Mouse (Mus musculus): ENCODE results near the gene Prf1. TPM values are rescaled to one million over a fixed set of nuclear protein-coding genes. Genes with fewer than 3 reads are reported as not detected.

Prf1 gene
- polyA plus RNA-seq, 1 experiment, result 5.7 TPM

GRCm38 (mm10) chr10:61261229-61262156 is 36.1 kb upstream of the Prf1 start:
- H3K27ac ChIP-seq (ENCODE audit: control insufficient read depth, insufficient read depth, low read length), result no peak overlapping the region
- TF ChIP-seq CTCF (IDR thresholded peaks at IDR 0.05; ENCODE audit: borderline replicate concordance, control insufficient read depth, extremely low read depth, insufficient read depth, low read length, poor library complexity) (no peak), POLR2A (IDR thresholded peaks at IDR 0.05; ENCODE audit: control insufficient read depth, extremely low read depth, insufficient read depth, low read length, poor library complexity) (no peak)
- WGBS, result 48% methylated on average over 13 of the region's 13 CpGs
- H3K27me3 ChIP-seq (ENCODE audit: control insufficient read depth, insufficient read depth, low read length), result no peaks in the 10 kb centered on the region
- H3K4me1 ChIP-seq (replicated peaks; ENCODE audit: control insufficient read depth, insufficient read depth, low read length), result peaks cover 6% of the 10 kb centered on the region
- H3K36me3 ChIP-seq (ENCODE audit: control insufficient read depth, insufficient read depth, low read length), result no peaks in the 10 kb centered on the region
- H3K4me3 ChIP-seq (ENCODE audit: control insufficient read depth, insufficient read depth, low read length), result no peak overlapping the region
- no peak for DNase-seq

GRCm38 (mm10) chr10:61263606-61264005 is 34.0 kb upstream of the Prf1 start:
- H3K4me1 ChIP-seq (replicated peaks; ENCODE audit: control insufficient read depth, insufficient read depth, low read length), result peaks cover 8% of the 10 kb centered on the region
- no peak overlapping the region for H3K4me3 ChIP-seq (ENCODE audit: control insufficient read depth, insufficient read depth, low read length)
- TF ChIP-seq POLR2A (IDR thresholded peaks at IDR 0.05; ENCODE audit: control insufficient read depth, extremely low read depth, insufficient read depth, low read length, poor library complexity) (no peak), CTCF (IDR thresholded peaks at IDR 0.05; ENCODE audit: borderline replicate concordance, control insufficient read depth, extremely low read depth, insufficient read depth, low read length, poor library complexity) (no peak)
- no peak overlapping the region for H3K27ac ChIP-seq (ENCODE audit: control insufficient read depth, insufficient read depth, low read length)
- DNase-seq, result no peak
- H3K27me3 ChIP-seq (ENCODE audit: control insufficient read depth, insufficient read depth, low read length), result no peaks in the 10 kb centered on the region
- 87% methylated on average over 8 of the region's 8 CpGs for WGBS
- H3K36me3 ChIP-seq (ENCODE audit: control insufficient read depth, insufficient read depth, low read length), result no peaks in the 10 kb centered on the region

GRCm38 (mm10) chr10:61267378-61267777 is 30.3 kb upstream of the Prf1 start:
- no peak overlapping the region for H3K4me3 ChIP-seq (ENCODE audit: control insufficient read depth, insufficient read depth, low read length)
- 0 out of 2 replicates have a peak, but pooled peaks cover 2% of the 10 kb centered on the region for H3K4me1 ChIP-seq (replicated peaks; ENCODE audit: control insufficient read depth, insufficient read depth, low read length)
- H3K36me3 ChIP-seq (ENCODE audit: control insufficient read depth, insufficient read depth, low read length), result no peaks in the 10 kb centered on the region
- WGBS, result 47% methylated on average over 5 of the region's 5 CpGs
- TF ChIP-seq POLR2A (IDR thresholded peaks at IDR 0.05; ENCODE audit: control insufficient read depth, extremely low read depth, insufficient read depth, low read length, poor library complexity) (no peak), CTCF (IDR thresholded peaks at IDR 0.05; ENCODE audit: borderline replicate concordance, control insufficient read depth, extremely low read depth, insufficient read depth, low read length, poor library complexity) (no peak)
- no peaks in the 10 kb centered on the region for H3K27me3 ChIP-seq (ENCODE audit: control insufficient read depth, insufficient read depth, low read length)
- DNase-seq, result no peak
- H3K27ac ChIP-seq (ENCODE audit: control insufficient read depth, insufficient read depth, low read length), result no peak overlapping the region

GRCm38 (mm10) chr10:61272089-61272626 is 25.5 kb upstream of the Prf1 start:
- Histone ChIP-seq H3K36me3 (ENCODE audit: control insufficient read depth, insufficient read depth, low read length) (no peaks in the 10 kb centered on the region), H3K4me1 (replicated peaks; ENCODE audit: control insufficient read depth, insufficient read depth, low read length) (peaks cover 13% of the 10 kb centered on the region; the same call in 1 of the 2 replicates), H3K27ac (ENCODE audit: control insufficient read depth, insufficient read depth, low read length) (no peak overlapping the region), H3K27me3 (ENCODE audit: control insufficient read depth, insufficient read depth, low read length) (peaks cover 3% of the 10 kb centered on the region; the same call in 1 of the 2 replicates), H3K4me3 (ENCODE audit: control insufficient read depth, insufficient read depth, low read length) (no peak overlapping the region)
- 91% methylated on average over 8 of the region's 8 CpGs for WGBS
- TF ChIP-seq POLR2A (IDR thresholded peaks at IDR 0.05; ENCODE audit: control insufficient read depth, extremely low read depth, insufficient read depth, low read length, poor library complexity) (no peak), CTCF (IDR thresholded peaks at IDR 0.05; ENCODE audit: borderline replicate concordance, control insufficient read depth, extremely low read depth, insufficient read depth, low read length, poor library complexity) (no peak)
- DNase-seq, result no peak

- Histone ChIP-seq H3K27ac (ENCODE audit: control insufficient read depth, insufficient read depth, low read length) (no peak overlapping the region), H3K36me3 (ENCODE audit: control insufficient read depth, insufficient read depth, low read length) (no peaks in the 10 kb centered on the region), H3K27me3 (ENCODE audit: control insufficient read depth, insufficient read depth, low read length) (peaks cover 3% of the 10 kb centered on the region; the same call in 1 of the 2 replicates), H3K4me3 (ENCODE audit: control insufficient read depth, insufficient read depth, low read length) (peak overlapping the region; percentile 25; the same call in 1 of the 2 replicates), H3K4me1 (replicated peaks; ENCODE audit: control insufficient read depth, insufficient read depth, low read length) (peaks cover 11% of the 10 kb centered on the region; the same call in 1 of the 2 replicates)
- 70% methylated on average over 5 of the region's 5 CpGs for WGBS
- TF ChIP-seq POLR2A (IDR thresholded peaks at IDR 0.05; ENCODE audit: control insufficient read depth, extremely low read depth, insufficient read depth, low read length, poor library complexity) (no peak), CTCF (IDR thresholded peaks at IDR 0.05; ENCODE audit: borderline replicate concordance, control insufficient read depth, extremely low read depth, insufficient read depth, low read length, poor library complexity) (no peak)
- DNase-seq, result no peak
These were observed 25.0 kb upstream of the Prf1 start for GRCm38 (mm10) chr10:61272631-61273030.

GRCm38 (mm10) chr10:61273081-61273843 is 24.4 kb upstream of the Prf1 start, which contains the start of gene Adamts14:
TSS of gene Adamts14 (minus strand) at chr10:61273438.
- peak; percentile 18 for DNase-seq
- Histone ChIP-seq H3K27ac (ENCODE audit: control insufficient read depth, insufficient read depth, low read length) (no peak within 1 kb of the TSS), H3K36me3 (ENCODE audit: control insufficient read depth, insufficient read depth, low read length) (no peaks in the 10 kb centered on the region), H3K4me3 (ENCODE audit: control insufficient read depth, insufficient read depth, low read length) (peak within 1 kb of the TSS; percentile 25), H3K27me3 (ENCODE audit: control insufficient read depth, insufficient read depth, low read length) (peaks cover 3% of the 10 kb centered on the region; the same call in 1 of the 2 replicates), H3K4me1 (replicated peaks; ENCODE audit: control insufficient read depth, insufficient read depth, low read length) (peaks cover 11% of the 10 kb centered on the region; the same call in 1 of the 2 replicates)
- no peak for TF ChIP-seq POLR2A (IDR thresholded peaks at IDR 0.05; ENCODE audit: control insufficient read depth, extremely low read depth, insufficient read depth, low read length, poor library complexity)
- WGBS, result 3% methylated on average over 75 of the region's 75 CpGs

Measured in thymus, adult 2 months (tissue).